Mouse (Mus musculus): ENCODE measurements at regions not wholly inside any gene's neighbourhood (a gene's known extent, or its start where the extent isn't known, plus 50 kb on each side); places are given as distances from the start of the nearest gene placed in this dataset.

GRCm38 (mm10) chr7:75040871-75041270, 268.2 kb downstream of the Sv2b start:
- no peaks in the 10 kb centered on the region for H3K9me3 ChIP-seq (ENCODE audit: control insufficient read depth, insufficient read depth, low read depth, low read length)
- no peak for TF ChIP-seq MAFK (IDR thresholded peaks at IDR 0.05; ENCODE audit: insufficient read depth, low read depth, low read length)
- no peak for TF ChIP-seq CHD2 (IDR thresholded peaks at IDR 0.05; ENCODE audit: low read depth, low read length)
- no peak for TF ChIP-seq ZC3H11A (IDR thresholded peaks at IDR 0.05; ENCODE audit: borderline replicate concordance, low read depth, low read length)
- TF ChIP-seq HCFC1 (IDR thresholded peaks at IDR 0.05; ENCODE audit: borderline replicate concordance, insufficient read depth, low read length), result no peak
- no peak for TF ChIP-seq ZNF384 (IDR thresholded peaks at IDR 0.05; ENCODE audit: low read depth, low read length)
- no peak overlapping the region for H3K9ac ChIP-seq (ENCODE audit: insufficient read depth, low read depth, low read length, poor library complexity, severe bottlenecking)
- no peak for DNase-seq (ENCODE audit: low read depth, low spot score)
- H3K36me3 ChIP-seq (ENCODE audit: control insufficient read depth, insufficient read depth, low read length, poor library complexity, severe bottlenecking), result no peaks in the 10 kb centered on the region
- in situ Hi-C loops (cut with MboI; ENCODE audit: low sequenced_read_pairs in 2 of 2, unreplicated experiment in 2 of 2), result no loop called here
- H3K4me3 ChIP-seq (ENCODE audit: insufficient read depth in 1 of 2, low read depth in 1 of 2, low read length in 2 of 2, poor library complexity in 1 of 2, severe bottlenecking in 1 of 2), result no peak overlapping the region
- H3K27ac ChIP-seq (ENCODE audit: insufficient read depth, low read depth, low read length, poor library complexity, severe bottlenecking), result no peak overlapping the region
- no peaks in the 10 kb centered on the region for H3K4me1 ChIP-seq (ENCODE audit: control insufficient read depth in 2 of 2, insufficient read depth in 2 of 2, low read length in 2 of 2, poor library complexity in 1 of 2)

- Histone ChIP-seq H3K4me3 (ENCODE audit: insufficient read depth in 1 of 2, low read depth in 1 of 2, low read length in 2 of 2, poor library complexity in 1 of 2, severe bottlenecking in 1 of 2) (no peak overlapping the region), H3K9me3 (ENCODE audit: control insufficient read depth, insufficient read depth, low read depth, low read length) (no peaks in the 10 kb centered on the region), H3K27ac (ENCODE audit: insufficient read depth, low read depth, low read length, poor library complexity, severe bottlenecking) (no peak overlapping the region), H3K4me1 (ENCODE audit: control insufficient read depth in 2 of 2, insufficient read depth in 2 of 2, low read length in 2 of 2, poor library complexity in 1 of 2) (no peaks in the 10 kb centered on the region), H3K9ac (ENCODE audit: insufficient read depth, low read depth, low read length, poor library complexity, severe bottlenecking) (no peak overlapping the region), H3K36me3 (ENCODE audit: control insufficient read depth, insufficient read depth, low read length, poor library complexity, severe bottlenecking) (no peaks in the 10 kb centered on the region)
- no peak for TF ChIP-seq ZNF384 (IDR thresholded peaks at IDR 0.05; ENCODE audit: low read depth, low read length)
- in situ Hi-C loops (cut with MboI; ENCODE audit: low sequenced_read_pairs in 2 of 2, unreplicated experiment in 2 of 2), result no loop called here
- DNase-seq (ENCODE audit: low read depth, low spot score), result no peak
Observed at GRCm38 (mm10) chr7:75026191-75026590, 282.9 kb downstream of the Sv2b start.

- in situ Hi-C loops (cut with MboI; ENCODE audit: low sequenced_read_pairs in 2 of 2, unreplicated experiment in 2 of 2), result no loop called here
- Histone ChIP-seq H3K4me3 (ENCODE audit: insufficient read depth in 1 of 2, low read depth in 1 of 2, low read length in 2 of 2, poor library complexity in 1 of 2, severe bottlenecking in 1 of 2) (no peak overlapping the region), H3K9ac (ENCODE audit: insufficient read depth, low read depth, low read length, poor library complexity, severe bottlenecking) (no peak overlapping the region), H3K36me3 (ENCODE audit: control insufficient read depth, insufficient read depth, low read length, poor library complexity, severe bottlenecking) (no peaks in the 10 kb centered on the region), H3K4me1 (ENCODE audit: control insufficient read depth in 2 of 2, insufficient read depth in 2 of 2, low read length in 2 of 2, poor library complexity in 1 of 2) (no peaks in the 10 kb centered on the region), H3K27ac (ENCODE audit: insufficient read depth, low read depth, low read length, poor library complexity, severe bottlenecking) (no peak overlapping the region), H3K9me3 (ENCODE audit: control insufficient read depth, insufficient read depth, low read depth, low read length) (no peaks in the 10 kb centered on the region)
- DNase-seq (ENCODE audit: low read depth, low spot score), result no peak
- no peak for TF ChIP-seq HCFC1 (IDR thresholded peaks at IDR 0.05; ENCODE audit: borderline replicate concordance, insufficient read depth, low read length)
- TF ChIP-seq CHD2 (IDR thresholded peaks at IDR 0.05; ENCODE audit: low read depth, low read length), result no peak
- no peak for TF ChIP-seq ZNF384 (IDR thresholded peaks at IDR 0.05; ENCODE audit: low read depth, low read length)
- TF ChIP-seq MAFK (IDR thresholded peaks at IDR 0.05; ENCODE audit: insufficient read depth, low read depth, low read length), result no peak
- no peak for TF ChIP-seq ZC3H11A (IDR thresholded peaks at IDR 0.05; ENCODE audit: borderline replicate concordance, low read depth, low read length)
Observed at GRCm38 (mm10) chr7:75021966-75022365, 287.1 kb downstream of the Sv2b start.

- no peak overlapping the region for H3K9ac ChIP-seq (ENCODE audit: insufficient read depth, low read depth, low read length, poor library complexity, severe bottlenecking)
- H3K36me3 ChIP-seq (ENCODE audit: control insufficient read depth, insufficient read depth, low read length, poor library complexity, severe bottlenecking), result no peaks in the 10 kb centered on the region
- TF ChIP-seq MAFK (IDR thresholded peaks at IDR 0.05; ENCODE audit: insufficient read depth, low read depth, low read length), result no peak
- no peak for TF ChIP-seq ZC3H11A (IDR thresholded peaks at IDR 0.05; ENCODE audit: borderline replicate concordance, low read depth, low read length)
- no peak for TF ChIP-seq ZNF384 (IDR thresholded peaks at IDR 0.05; ENCODE audit: low read depth, low read length)
- TF ChIP-seq HCFC1 (IDR thresholded peaks at IDR 0.05; ENCODE audit: borderline replicate concordance, insufficient read depth, low read length), result no peak
- TF ChIP-seq CHD2 (IDR thresholded peaks at IDR 0.05; ENCODE audit: low read depth, low read length), result no peak
- H3K4me3 ChIP-seq (ENCODE audit: insufficient read depth in 1 of 2, low read depth in 1 of 2, low read length in 2 of 2, poor library complexity in 1 of 2, severe bottlenecking in 1 of 2), result no peak overlapping the region
- no peak for DNase-seq (ENCODE audit: low read depth, low spot score)
- in situ Hi-C loops (cut with MboI; ENCODE audit: low sequenced_read_pairs in 2 of 2, unreplicated experiment in 2 of 2), result no loop called here
- H3K4me1 ChIP-seq (ENCODE audit: control insufficient read depth in 2 of 2, insufficient read depth in 2 of 2, low read length in 2 of 2, poor library complexity in 1 of 2), result no peaks in the 10 kb centered on the region
- no peaks in the 10 kb centered on the region for H3K9me3 ChIP-seq (ENCODE audit: control insufficient read depth, insufficient read depth, low read depth, low read length)
- H3K27ac ChIP-seq (ENCODE audit: insufficient read depth, low read depth, low read length, poor library complexity, severe bottlenecking), result no peak overlapping the region
Observed at GRCm38 (mm10) chr7:75018640-75019039, 290.4 kb downstream of the Sv2b start.

GRCm38 (mm10) chr7:75008481-75008880, 300.6 kb downstream of the Sv2b start:
- H3K27ac ChIP-seq (ENCODE audit: insufficient read depth, low read depth, low read length, poor library complexity, severe bottlenecking), result no peak overlapping the region
- H3K4me3 ChIP-seq (ENCODE audit: insufficient read depth in 1 of 2, low read depth in 1 of 2, low read length in 2 of 2, poor library complexity in 1 of 2, severe bottlenecking in 1 of 2), result no peak overlapping the region
- no peak for DNase-seq (ENCODE audit: low read depth, low spot score)
- TF ChIP-seq ZNF384 (IDR thresholded peaks at IDR 0.05; ENCODE audit: low read depth, low read length) (no peak), CHD2 (IDR thresholded peaks at IDR 0.05; ENCODE audit: low read depth, low read length) (no peak)
- in situ Hi-C loops (cut with MboI; ENCODE audit: low sequenced_read_pairs in 2 of 2, unreplicated experiment in 2 of 2), result no loop called here
- H3K4me1 ChIP-seq (ENCODE audit: control insufficient read depth in 2 of 2, insufficient read depth in 2 of 2, low read length in 2 of 2, poor library complexity in 1 of 2), result no peaks in the 10 kb centered on the region
- no peaks in the 10 kb centered on the region for H3K36me3 ChIP-seq (ENCODE audit: control insufficient read depth, insufficient read depth, low read length, poor library complexity, severe bottlenecking)
- no peaks in the 10 kb centered on the region for H3K9me3 ChIP-seq (ENCODE audit: control insufficient read depth, insufficient read depth, low read depth, low read length)
- no peak overlapping the region for H3K9ac ChIP-seq (ENCODE audit: insufficient read depth, low read depth, low read length, poor library complexity, severe bottlenecking)
